Mouse (Mus musculus): ENCODE measurements at regions not wholly inside any gene's neighbourhood (a gene's known extent, or its start where the extent isn't known, plus 50 kb on each side); places are given as distances from the start of the nearest gene placed in this dataset.

DNA sequence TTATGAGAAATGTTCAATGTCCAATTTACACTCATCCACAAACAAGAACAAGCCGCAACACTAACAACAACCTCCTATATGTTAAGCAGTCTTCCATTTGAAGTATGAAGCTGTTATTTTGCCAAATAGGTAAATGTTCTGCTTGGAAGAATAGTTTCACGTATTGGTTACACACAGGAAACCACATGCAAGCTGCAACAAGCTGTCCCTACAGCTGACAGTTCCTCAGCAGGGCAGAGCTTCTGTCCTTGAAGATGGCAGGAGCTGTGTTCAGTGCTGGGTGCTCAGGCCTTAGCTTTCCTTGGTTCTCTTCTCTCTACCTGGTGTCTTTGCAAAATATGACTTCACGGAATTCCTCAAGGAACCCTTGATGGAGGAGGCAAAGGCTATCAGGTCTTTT, 294.1 kb upstream of the Rnaseh2b start:
- no peak for ATAC-seq
- Histone ChIP-seq H3K27ac (ENCODE audit: low read length) (no peak overlapping the region), H3K4me1 (ENCODE audit: control insufficient read depth, insufficient read depth, low read length) (peaks cover 5% of the 10 kb centered on the region), H3K9ac (ENCODE audit: low read depth, low read length) (no peak overlapping the region), H3K36me3 (ENCODE audit: control insufficient read depth, insufficient read depth, low read length) (no peaks in the 10 kb centered on the region), H3K27me3 (ENCODE audit: control insufficient read depth, insufficient read depth, low read depth, low read length) (no peaks in the 10 kb centered on the region), H3K4me2 (ENCODE audit: low read length) (no peak overlapping the region), H3K9me3 (replicated peaks; ENCODE audit: control insufficient read depth, low read length, poor library complexity, severe bottlenecking) (no peaks in the 10 kb centered on the region), H3K4me3 (ENCODE audit: low read depth, low read length) (no peak overlapping the region)
- 95% methylated on average over 3 of the region's 3 CpGs for WGBS

DNA sequence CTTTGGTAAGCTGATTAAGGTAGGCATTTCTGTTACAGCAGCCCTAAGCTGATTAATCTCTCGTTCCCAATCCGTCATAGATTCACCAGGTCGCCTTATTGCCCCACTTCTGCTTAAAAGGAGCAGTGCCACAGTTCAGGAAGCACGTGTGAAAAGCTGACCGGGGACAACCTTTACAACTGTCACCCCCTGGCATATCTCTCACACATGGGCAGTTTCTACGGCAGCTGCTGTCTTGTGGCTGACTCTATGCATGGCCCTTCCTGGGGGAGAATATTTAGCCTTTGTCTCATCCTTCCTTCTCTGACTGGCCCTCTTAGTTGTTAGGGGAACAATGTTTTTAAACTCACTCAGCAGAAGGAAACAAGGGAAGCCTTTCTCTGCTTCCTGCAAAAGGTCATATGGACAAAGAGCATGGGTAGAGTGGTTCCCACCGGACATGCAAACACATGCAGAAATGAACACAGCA, 290.9 kb upstream of the Rnaseh2b start:
- Histone ChIP-seq H3K9ac (ENCODE audit: low read depth, low read length) (no peak overlapping the region), H3K27ac (ENCODE audit: low read length) (no peak overlapping the region), H3K4me3 (ENCODE audit: low read depth, low read length) (no peak overlapping the region), H3K27me3 (ENCODE audit: control insufficient read depth, insufficient read depth, low read depth, low read length) (no peaks in the 10 kb centered on the region), H3K9me3 (replicated peaks; ENCODE audit: control insufficient read depth, low read length, poor library complexity, severe bottlenecking) (no peaks in the 10 kb centered on the region), H3K36me3 (ENCODE audit: control insufficient read depth, insufficient read depth, low read length) (no peaks in the 10 kb centered on the region), H3K4me2 (ENCODE audit: low read length) (no peak overlapping the region), H3K4me1 (ENCODE audit: control insufficient read depth, insufficient read depth, low read length) (peaks cover 8% of the 10 kb centered on the region)
- WGBS: 16% methylated on average over 7 of the region's 7 CpGs
- no peak for ATAC-seq

DNA sequence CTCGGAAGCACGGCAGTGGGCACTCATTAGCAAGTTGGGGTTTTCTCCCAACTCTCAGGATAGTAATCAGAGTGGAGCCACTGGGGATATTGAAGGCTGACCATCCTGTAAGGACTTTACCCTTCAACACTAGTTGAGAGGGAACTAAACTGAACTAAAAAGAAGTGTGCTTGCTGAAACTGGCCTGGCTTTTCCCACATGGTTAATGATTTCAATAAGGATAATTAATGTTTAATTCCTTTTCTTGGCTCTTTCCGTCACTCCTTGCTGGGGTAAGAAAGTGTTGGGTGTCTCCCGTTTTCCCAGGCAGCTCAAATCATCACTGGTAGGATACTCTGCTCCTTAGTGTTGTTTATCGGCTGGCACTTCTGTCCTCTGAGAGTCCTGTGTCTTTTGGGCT, 290.3 kb upstream of the Rnaseh2b start:
- H3K27ac ChIP-seq (ENCODE audit: low read length): no peak overlapping the region
- ATAC-seq: no peak
- no peaks in the 10 kb centered on the region for H3K36me3 ChIP-seq (ENCODE audit: control insufficient read depth, insufficient read depth, low read length)
- H3K9me3 ChIP-seq (replicated peaks; ENCODE audit: control insufficient read depth, low read length, poor library complexity, severe bottlenecking): no peaks in the 10 kb centered on the region
- peaks cover 8% of the 10 kb centered on the region for H3K4me1 ChIP-seq (ENCODE audit: control insufficient read depth, insufficient read depth, low read length)
- WGBS: 51% methylated on average over 5 of the region's 5 CpGs
- no peak overlapping the region for H3K9ac ChIP-seq (ENCODE audit: low read depth, low read length)
- H3K4me3 ChIP-seq (ENCODE audit: low read depth, low read length): no peak overlapping the region
- H3K27me3 ChIP-seq (ENCODE audit: control insufficient read depth, insufficient read depth, low read depth, low read length): no peaks in the 10 kb centered on the region
- no peak overlapping the region for H3K4me2 ChIP-seq (ENCODE audit: low read length)

DNA sequence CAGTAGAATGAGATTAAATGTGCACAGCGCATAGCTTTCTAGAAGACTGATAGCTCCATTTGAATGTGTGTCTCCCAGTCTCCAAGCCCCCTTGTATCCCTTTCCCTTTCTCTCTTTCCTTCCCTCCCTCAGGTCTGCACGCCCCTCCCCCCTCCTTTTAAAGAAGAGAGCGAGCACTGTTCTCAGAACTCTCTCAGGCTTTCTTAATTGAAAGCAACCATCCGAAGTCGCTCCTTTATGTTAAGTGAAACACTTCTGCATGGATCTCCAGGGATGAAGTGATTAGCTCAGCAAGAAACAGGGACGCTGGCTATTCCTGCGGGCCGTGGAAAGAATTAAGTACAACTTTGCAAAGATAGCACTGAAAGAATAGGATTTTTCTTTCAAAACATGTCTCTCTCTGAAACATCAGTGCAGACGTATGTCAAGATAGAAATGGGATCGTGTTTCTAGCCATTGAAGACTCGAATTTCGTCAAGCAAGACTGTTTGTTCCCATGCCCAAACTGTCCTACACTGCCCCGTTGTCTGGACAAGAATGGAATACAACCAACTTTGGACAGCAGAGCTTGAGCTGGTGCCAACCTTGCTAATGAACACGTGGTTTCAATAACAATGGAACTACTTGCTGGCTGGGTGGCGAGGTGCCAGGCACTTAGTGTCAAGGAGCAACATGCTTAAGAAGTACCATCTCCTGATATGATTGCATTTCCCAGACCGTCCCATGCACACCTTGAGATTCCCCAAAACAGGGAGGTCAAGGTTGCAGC, 289.2 kb upstream of the Rnaseh2b start:
- H3K4me3 ChIP-seq (ENCODE audit: low read depth, low read length): no peak overlapping the region
- H3K4me2 ChIP-seq (ENCODE audit: low read length): peak overlapping the region; percentile 32
- ATAC-seq: peak; percentile 25; the same call in 1 of the 2 replicates
- H3K27ac ChIP-seq (ENCODE audit: low read length): no peak overlapping the region
- no peaks in the 10 kb centered on the region for H3K27me3 ChIP-seq (ENCODE audit: control insufficient read depth, insufficient read depth, low read depth, low read length)
- 15% methylated on average over 16 of the region's 16 CpGs for WGBS
- no peaks in the 10 kb centered on the region for H3K9me3 ChIP-seq (replicated peaks; ENCODE audit: control insufficient read depth, low read length, poor library complexity, severe bottlenecking)
- no peak overlapping the region for H3K9ac ChIP-seq (ENCODE audit: low read depth, low read length)
- H3K36me3 ChIP-seq (ENCODE audit: control insufficient read depth, insufficient read depth, low read length): no peaks in the 10 kb centered on the region
- H3K4me1 ChIP-seq (ENCODE audit: control insufficient read depth, insufficient read depth, low read length): peaks cover 8% of the 10 kb centered on the region

DNA sequence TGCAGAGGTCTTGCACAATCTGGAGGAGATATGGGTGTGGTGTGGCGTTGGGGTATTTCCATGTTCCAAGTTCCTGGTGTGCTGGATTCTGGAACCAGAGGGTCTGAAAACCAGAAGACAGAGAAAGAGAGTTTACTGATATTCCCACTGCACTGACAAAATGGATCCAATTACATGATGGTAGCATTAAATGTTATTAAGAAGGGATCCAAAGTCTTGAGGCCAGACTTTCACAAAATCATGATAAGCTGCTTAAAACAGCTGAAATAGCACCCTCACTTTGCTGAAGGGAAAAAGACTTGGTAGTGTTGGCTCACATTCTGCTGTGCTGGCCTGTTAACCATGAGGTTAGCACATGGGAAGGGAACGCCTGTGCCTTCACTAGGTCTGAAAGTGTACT, 288.6 kb upstream of the Rnaseh2b start:
- 92% methylated on average over 2 of the region's 2 CpGs for WGBS

DNA sequence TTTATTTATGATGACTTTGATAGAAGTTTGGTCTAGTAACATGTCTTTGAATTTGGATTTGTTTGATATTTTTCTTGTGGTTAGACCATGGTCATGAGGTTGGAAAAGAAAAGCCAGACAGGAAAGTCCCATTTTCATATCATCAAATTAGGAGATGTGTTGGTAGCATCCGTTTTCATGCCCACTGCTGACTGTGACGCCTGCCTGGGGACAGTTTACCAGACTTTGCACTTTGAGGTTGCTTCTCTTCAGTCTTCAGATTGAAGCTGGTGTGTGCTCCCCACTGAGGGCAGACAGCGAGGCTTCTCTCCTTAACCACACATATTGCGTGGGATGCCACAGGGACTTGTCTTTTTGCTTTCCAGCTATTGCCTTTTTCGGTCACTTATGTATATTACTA, 283.7 kb upstream of the Rnaseh2b start:
- no peaks in the 10 kb centered on the region for H3K9me3 ChIP-seq (replicated peaks; ENCODE audit: control insufficient read depth, low read length, poor library complexity, severe bottlenecking)
- no peak overlapping the region for H3K27ac ChIP-seq (ENCODE audit: low read length)
- no peaks in the 10 kb centered on the region for H3K4me1 ChIP-seq (ENCODE audit: control insufficient read depth, insufficient read depth, low read length)
- H3K36me3 ChIP-seq (ENCODE audit: control insufficient read depth, insufficient read depth, low read length): no peaks in the 10 kb centered on the region
- no peak overlapping the region for H3K4me3 ChIP-seq (ENCODE audit: low read depth, low read length)
- H3K27me3 ChIP-seq (ENCODE audit: control insufficient read depth, insufficient read depth, low read depth, low read length): no peaks in the 10 kb centered on the region
- no peak overlapping the region for H3K4me2 ChIP-seq (ENCODE audit: low read length)
- 96% methylated on average over 5 of the region's 5 CpGs for WGBS
- ATAC-seq: no peak
- no peak overlapping the region for H3K9ac ChIP-seq (ENCODE audit: low read depth, low read length)

More for the DNA sequence above, 288.6 kb upstream of the Rnaseh2b start:
- Histone ChIP-seq H3K27ac (ENCODE audit: low read length) (no peak overlapping the region), H3K9me3 (replicated peaks; ENCODE audit: control insufficient read depth, low read length, poor library complexity, severe bottlenecking) (no peaks in the 10 kb centered on the region), H3K4me3 (ENCODE audit: low read depth, low read length) (no peak overlapping the region), H3K27me3 (ENCODE audit: control insufficient read depth, insufficient read depth, low read depth, low read length) (no peaks in the 10 kb centered on the region), H3K9ac (ENCODE audit: low read depth, low read length) (no peak overlapping the region), H3K4me2 (ENCODE audit: low read length) (no peak overlapping the region), H3K36me3 (ENCODE audit: control insufficient read depth, insufficient read depth, low read length) (no peaks in the 10 kb centered on the region), H3K4me1 (ENCODE audit: control insufficient read depth, insufficient read depth, low read length) (peaks cover 8% of the 10 kb centered on the region)
- no peak for ATAC-seq

DNA sequence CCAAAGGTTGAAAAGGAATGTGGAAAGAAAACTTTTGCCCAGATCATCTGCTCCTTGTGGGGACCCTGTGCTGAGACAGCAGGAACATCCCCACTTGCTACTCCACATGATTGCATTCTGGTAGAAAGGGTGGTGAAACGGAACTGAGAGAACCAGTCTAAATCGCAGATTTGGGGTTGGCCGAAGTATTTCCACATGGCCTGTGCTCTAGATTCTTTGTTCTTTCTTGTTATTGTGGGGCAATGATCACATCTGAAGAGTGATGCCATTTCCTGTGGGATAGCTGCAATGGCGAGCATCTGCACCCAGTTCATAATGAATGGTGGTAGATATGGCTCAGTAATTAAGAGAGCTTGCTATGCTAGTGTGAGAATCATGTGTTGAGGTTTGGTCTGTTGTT, 273.6 kb upstream of the Rnaseh2b start:
- H3K27me3 ChIP-seq (ENCODE audit: control insufficient read depth, insufficient read depth, low read depth, low read length): no peaks in the 10 kb centered on the region
- no peak overlapping the region for H3K4me2 ChIP-seq (ENCODE audit: low read length)
- H3K36me3 ChIP-seq (ENCODE audit: control insufficient read depth, insufficient read depth, low read length): no peaks in the 10 kb centered on the region
- WGBS: 94% methylated on average over 4 of the region's 4 CpGs
- H3K27ac ChIP-seq (ENCODE audit: low read length): no peak overlapping the region
- no peak overlapping the region for H3K9ac ChIP-seq (ENCODE audit: low read depth, low read length)
- no peaks in the 10 kb centered on the region for H3K4me1 ChIP-seq (ENCODE audit: control insufficient read depth, insufficient read depth, low read length)
- no peak overlapping the region for H3K4me3 ChIP-seq (ENCODE audit: low read depth, low read length)
- no peak for ATAC-seq
- no peaks in the 10 kb centered on the region for H3K9me3 ChIP-seq (replicated peaks; ENCODE audit: control insufficient read depth, low read length, poor library complexity, severe bottlenecking)

DNA sequence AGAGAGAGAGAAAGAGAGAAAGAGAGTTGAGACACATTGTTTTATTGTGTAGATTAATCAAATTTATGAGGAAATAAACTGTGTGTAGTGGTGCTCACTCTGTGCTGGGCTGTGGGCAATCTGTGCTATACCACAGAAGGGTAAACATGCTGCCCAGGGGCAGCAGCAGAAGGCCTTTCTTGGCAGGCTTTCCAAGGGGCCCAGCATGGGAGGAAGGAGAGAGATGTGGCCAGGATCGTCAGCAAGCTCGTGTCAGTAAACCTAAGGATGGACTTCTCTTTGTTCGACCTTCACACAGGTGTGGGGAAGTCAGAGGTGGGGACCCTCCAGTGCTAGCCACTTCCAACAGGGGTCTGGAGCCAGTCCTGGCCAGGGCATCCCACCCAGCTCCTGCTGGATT, 271.4 kb upstream of the Rnaseh2b start:
- Histone ChIP-seq H3K9me3 (replicated peaks; ENCODE audit: control insufficient read depth, low read length, poor library complexity, severe bottlenecking) (no peaks in the 10 kb centered on the region), H3K4me2 (ENCODE audit: low read length) (no peak overlapping the region), H3K9ac (ENCODE audit: low read depth, low read length) (no peak overlapping the region), H3K4me3 (ENCODE audit: low read depth, low read length) (no peak overlapping the region), H3K36me3 (ENCODE audit: control insufficient read depth, insufficient read depth, low read length) (no peaks in the 10 kb centered on the region), H3K27ac (ENCODE audit: low read length) (no peak overlapping the region), H3K27me3 (ENCODE audit: control insufficient read depth, insufficient read depth, low read depth, low read length) (no peaks in the 10 kb centered on the region), H3K4me1 (ENCODE audit: control insufficient read depth, insufficient read depth, low read length) (no peaks in the 10 kb centered on the region)
- no peak for ATAC-seq
- 71% methylated on average over 3 of the region's 3 CpGs for WGBS

DNA sequence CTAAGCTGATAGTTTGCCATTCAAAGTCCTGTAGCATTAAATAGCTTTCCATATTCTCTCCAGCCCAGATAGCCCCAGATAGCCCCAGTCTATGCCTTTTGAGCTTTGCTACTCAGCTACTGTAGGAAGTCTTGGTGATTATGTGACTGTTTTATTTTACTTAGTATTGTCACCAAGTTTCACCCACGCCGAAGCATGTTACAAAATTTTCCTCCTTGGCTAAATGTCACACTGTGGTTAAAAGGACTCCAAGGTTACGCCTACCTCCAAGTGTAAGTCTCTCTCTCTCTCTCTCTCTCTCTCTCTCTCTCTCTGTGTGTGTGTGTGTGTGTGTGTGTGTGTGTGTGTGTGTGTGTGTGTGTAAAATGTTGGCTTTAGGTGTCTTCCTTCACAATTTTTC, 270.2 kb upstream of the Rnaseh2b start:
- H3K4me2 ChIP-seq (ENCODE audit: low read length): no peak overlapping the region
- H3K4me1 ChIP-seq (ENCODE audit: control insufficient read depth, insufficient read depth, low read length): no peaks in the 10 kb centered on the region
- no peaks in the 10 kb centered on the region for H3K36me3 ChIP-seq (ENCODE audit: control insufficient read depth, insufficient read depth, low read length)
- no peak overlapping the region for H3K27ac ChIP-seq (ENCODE audit: low read length)
- H3K9ac ChIP-seq (ENCODE audit: low read depth, low read length): no peak overlapping the region
- H3K9me3 ChIP-seq (replicated peaks; ENCODE audit: control insufficient read depth, low read length, poor library complexity, severe bottlenecking): no peaks in the 10 kb centered on the region
- 96% methylated on average over 3 of the region's 3 CpGs for WGBS
- no peak for ATAC-seq
- no peaks in the 10 kb centered on the region for H3K27me3 ChIP-seq (ENCODE audit: control insufficient read depth, insufficient read depth, low read depth, low read length)
- H3K4me3 ChIP-seq (ENCODE audit: low read depth, low read length): no peak overlapping the region
